Mouse (Mus musculus) layer of hippocampus, postnatal 25 days (tissue): ENCODE measurements around the gene Sh3yl1. TPM values are rescaled to one million over a fixed set of nuclear protein-coding genes. Genes with fewer than 3 reads are reported as not detected.

ENCODE experiments used
- DNase-seq, 2 experiments: peaks; one replicate each; pipeline ENCODE4 v3.0.0; 2022; ENCODE audit warnings: mixed read lengths in 2 of 2, low spot score in 1 of 2; ENCODE audit errors: extremely low spot score in 1 of 2
- total RNA-seq, 2 experiments: library from RNA; stranded (reverse); gene quantifications; 2 replicates each; pipeline ENCODE4 v1.2.3; 2021

Sh3yl1 gene
- total RNA-seq, 2 experiments from 2014 or later, result 12.7 to 14.1 TPM

DNA sequence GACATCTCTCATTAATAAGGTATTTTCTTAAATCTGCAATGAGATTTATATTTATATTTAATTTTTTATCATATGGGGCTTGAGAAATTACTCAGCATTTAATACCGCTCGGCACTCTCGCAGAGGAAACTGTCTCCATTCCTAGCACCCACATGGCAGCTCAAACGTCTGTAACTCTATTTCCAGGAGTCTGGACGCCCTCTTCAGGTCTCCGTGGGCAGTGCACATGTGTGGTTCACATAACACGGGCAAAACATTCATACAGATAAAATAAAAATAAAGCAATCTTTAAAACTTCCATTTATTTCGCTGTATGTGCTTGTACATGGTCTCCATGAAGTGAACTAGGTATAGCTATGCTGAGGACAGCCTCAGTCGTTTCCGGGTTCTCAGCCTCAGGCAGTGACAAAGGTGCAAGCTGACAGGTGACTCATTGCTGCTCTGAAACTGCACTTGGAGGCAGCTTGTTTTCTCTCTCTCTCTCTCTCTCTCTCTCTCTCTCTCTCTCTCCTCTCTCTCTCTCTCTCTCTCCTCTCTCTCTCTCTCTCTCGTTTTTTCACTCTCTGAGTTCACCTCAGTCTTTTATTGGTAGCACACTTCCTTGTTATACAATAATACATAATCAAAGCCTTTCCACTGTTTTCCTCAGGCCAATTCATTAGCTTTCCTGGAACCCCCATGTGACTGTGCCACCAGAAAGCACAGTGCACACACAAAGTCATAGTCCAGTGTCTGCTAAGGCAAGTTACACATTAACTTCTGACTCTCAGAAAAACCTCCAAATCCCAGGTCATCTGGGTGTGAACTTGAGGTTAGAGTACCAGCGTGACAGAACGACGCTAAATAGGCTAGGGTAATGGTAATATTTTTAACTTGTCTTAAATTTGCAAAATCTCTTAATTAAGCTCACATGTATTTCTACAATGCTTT lies 31.9 kb downstream of the Sh3yl1 start:
- DNase-seq, result no peak

DNA sequence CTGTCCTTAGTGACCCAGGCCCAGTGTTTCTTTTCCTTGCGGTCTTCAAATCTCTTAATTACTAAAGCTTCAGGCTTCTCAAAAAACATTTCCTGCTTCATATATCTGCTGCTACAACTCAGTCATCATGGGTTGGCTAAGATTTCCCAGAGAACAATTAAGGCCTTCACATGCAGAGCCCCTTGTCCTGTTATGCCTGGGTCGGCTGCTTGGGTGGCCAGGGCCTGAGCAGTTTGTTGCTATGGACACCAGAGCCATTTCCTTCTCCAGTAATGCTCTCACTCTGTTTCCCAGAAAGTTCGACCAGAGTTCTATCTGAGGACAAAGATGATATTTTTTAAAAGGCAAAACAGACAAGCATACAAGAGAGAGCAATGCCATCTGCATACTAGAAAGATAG lies 32.7 kb downstream of the Sh3yl1 start:
- DNase-seq, result no peak

- no peak for DNase-seq
Measured at GRCm38 (mm10) chr12:30970700-30971099, 59.2 kb downstream of the Sh3yl1 start.

GRCm38 (mm10) chr12:31003795-31004194 lies 92.3 kb downstream of the Sh3yl1 start:
- DNase-seq, result no peak

DNA sequence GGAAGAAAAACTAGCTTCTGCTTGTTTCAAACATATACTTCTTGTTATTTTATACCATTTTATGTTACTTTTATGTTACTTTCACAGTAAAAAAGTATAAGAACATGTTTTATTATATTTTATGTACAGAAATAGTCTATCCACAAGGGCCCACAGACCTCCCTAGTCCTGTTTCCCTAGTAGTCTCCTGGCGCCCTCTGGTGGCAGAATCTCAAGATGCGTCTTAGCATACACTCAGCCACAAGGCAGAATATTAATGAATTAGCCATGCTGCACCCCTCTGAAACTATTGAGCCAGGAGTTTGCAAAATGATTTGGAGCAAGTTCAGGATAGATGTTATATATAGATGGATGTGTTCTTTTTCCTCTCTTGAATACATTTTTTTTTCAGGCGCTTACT lies 93.5 kb downstream of the Sh3yl1 start:
- DNase-seq, result peak; percentile 61 to 96

- DNase-seq, result peak in 1 of 2 experiments; percentile 57
Measured at GRCm38 (mm10) chr12:31008171-31008570, 96.7 kb downstream of the Sh3yl1 start.

Other genes with a start within 250 kb of the Sh3yl1 start
- gene Alkal2, start 27.3 kb upstream of the Sh3yl1 start, total RNA-seq, result 1 to 10 TPM; 3.4 to 4.6 TPM
- gene Acp1, start 79 bp upstream of the Sh3yl1 start, total RNA-seq, result 10 to 100 TPM; 56.4 to 57.9 TPM
- under 1 TPM in 1 of 2 experiments, not detected in 1; 0.07 TPM for gene Fam110c, start 162.2 kb downstream of the Sh3yl1 start, total RNA-seq